Mouse (Mus musculus) ES-E14 (cell line): Measurements from ENCODE around the gene Gm48552.

Experiments
- CHD2 ChIP-seq: IDR thresholded peaks from 2 replicates; pipeline ENCODE4 v1.6.1; 2014; ENCODE audit warnings: mild to moderate bottlenecking, low read depth, low read length, inconsistent platforms
- HCFC1 ChIP-seq: IDR thresholded peaks from 2 replicates; pipeline ENCODE4 v1.6.1; 2012; ENCODE audit warnings: low read length, inconsistent platforms, borderline replicate concordance; ENCODE audit not compliant: insufficient read depth
- MAFK ChIP-seq: IDR thresholded peaks from 2 replicates; pipeline ENCODE4 v1.6.1; 2014; ENCODE audit warnings: mild to moderate bottlenecking, low read depth, low read length, inconsistent platforms; ENCODE audit not compliant: insufficient read depth
- ZC3H11A ChIP-seq: IDR thresholded peaks from 2 replicates; pipeline ENCODE4 v1.6.1; 2012; ENCODE audit warnings: low read depth, mild to moderate bottlenecking, inconsistent platforms, low read length, borderline replicate concordance
- ZNF384 ChIP-seq: IDR thresholded peaks from 2 replicates; pipeline ENCODE4 v1.6.1; 2012; ENCODE audit warnings: low read depth, low read length, inconsistent platforms

DNA sequence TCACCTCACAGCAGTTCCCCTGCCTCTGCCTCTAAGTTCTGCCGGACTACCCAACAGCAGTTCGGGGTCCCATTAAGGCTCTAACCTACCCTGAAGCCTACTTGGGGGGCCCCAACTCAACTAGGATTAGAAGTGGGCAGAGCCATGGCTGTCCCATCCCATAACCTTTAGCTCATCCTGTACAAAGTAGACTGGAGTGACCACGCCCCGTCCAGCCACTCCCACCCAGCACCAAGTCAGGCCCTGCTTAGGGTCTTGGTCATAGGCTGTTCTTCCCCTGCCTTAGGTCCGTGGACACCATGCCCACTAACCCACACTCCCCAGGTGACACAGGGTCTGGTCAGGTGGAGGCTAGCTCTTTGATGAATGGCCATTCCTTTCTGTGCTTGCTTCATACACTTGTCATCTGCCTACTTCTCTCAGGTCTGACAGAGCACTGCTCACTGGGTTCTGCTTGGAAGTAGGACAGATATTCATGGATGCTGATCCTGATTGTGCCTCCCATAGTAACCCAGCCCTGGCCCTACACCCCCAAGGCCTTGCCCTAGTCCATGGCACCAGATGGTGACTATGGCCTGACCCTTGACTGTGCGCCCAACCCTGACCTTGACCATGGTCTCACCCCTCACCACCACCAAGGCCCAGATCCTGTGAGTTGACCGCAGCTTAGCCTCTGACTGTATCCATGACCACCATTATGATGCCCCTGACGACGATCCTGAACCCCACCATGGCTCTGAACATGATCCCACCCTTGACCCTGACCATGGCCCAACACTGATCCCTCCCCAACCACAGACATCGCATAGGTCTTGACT lies 30.5 kb downstream of the Gm48552 start:
- no peak for TF ChIP-seq ZC3H11A
- TF ChIP-seq HCFC1, result no peak
- TF ChIP-seq CHD2, result no peak
- no peak for TF ChIP-seq MAFK
- TF ChIP-seq ZNF384, result no peak
